Mouse (Mus musculus) ovary, postnatal 36 days (tissue): ENCODE measurements at regions not wholly inside any gene's neighbourhood (a gene's known extent, or its start where the extent isn't known, plus 50 kb on each side); places are given as distances from the start of the nearest gene placed in this dataset.

Experiments used
- DNase-seq: peaks from one replicate; pipeline ENCODE4 v3.0.0; 2022; ENCODE audit warnings: low spot score, mixed read lengths

DNA sequence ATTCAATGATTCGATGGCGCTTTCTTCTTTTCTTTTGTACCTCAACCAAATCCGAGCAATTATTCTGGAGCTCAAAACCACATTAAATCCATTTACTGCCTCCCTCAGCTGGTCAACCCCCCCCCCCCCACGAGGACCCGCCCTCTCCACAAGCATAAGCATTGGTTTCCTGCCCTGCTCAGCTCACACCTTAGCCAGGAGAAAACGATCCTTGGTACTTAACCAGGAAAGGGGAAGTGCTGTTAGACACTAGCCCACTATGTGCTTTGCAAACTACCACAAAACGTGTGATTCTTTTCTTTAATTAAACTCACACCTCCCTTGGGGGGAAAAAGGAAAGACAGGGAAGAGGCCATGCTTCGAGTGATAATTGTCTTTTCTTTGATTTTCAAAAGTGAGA, 169.8 kb downstream of the Arrdc4 start:
- no peak for DNase-seq

- no peak for DNase-seq
These were observed 177.7 kb downstream of the Arrdc4 start for GRCm38 (mm10) chr7:68571315-68571714.

GRCm38 (mm10) chr7:68568127-68568510, 180.9 kb downstream of the Arrdc4 start:
- DNase-seq = no peak

DNA sequence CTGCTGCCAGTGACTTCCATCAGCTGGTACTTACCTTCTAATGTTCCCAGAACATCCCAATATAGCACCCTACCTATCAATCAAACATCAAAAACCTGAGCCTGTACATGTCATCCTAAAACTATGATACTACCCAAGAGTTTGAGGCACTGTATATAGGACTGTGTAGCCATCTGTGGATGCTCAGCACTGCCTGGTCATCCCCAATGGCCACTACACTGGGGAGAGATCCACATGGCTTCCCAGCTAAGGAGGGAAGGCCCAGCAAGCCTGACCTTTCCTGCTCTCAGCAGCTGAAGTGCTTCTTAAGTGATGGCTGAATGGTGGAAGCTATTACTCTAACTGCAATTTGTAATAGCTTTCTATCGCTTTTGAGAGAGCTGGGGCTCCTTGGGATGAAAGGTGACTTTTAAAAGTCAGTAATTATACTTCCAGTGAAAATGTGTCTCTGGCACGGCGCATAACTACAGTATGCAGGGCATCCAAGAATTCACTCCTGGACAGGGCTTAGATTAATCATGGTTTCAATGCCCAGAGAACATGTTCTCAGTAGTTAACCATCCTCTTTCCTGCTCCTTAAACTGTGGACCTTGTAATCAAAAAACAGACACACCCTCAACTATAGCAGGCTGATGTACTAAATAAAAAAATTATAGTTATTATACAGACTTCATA, 181.5 kb downstream of the Arrdc4 start:
- DNase-seq = no peak

DNA sequence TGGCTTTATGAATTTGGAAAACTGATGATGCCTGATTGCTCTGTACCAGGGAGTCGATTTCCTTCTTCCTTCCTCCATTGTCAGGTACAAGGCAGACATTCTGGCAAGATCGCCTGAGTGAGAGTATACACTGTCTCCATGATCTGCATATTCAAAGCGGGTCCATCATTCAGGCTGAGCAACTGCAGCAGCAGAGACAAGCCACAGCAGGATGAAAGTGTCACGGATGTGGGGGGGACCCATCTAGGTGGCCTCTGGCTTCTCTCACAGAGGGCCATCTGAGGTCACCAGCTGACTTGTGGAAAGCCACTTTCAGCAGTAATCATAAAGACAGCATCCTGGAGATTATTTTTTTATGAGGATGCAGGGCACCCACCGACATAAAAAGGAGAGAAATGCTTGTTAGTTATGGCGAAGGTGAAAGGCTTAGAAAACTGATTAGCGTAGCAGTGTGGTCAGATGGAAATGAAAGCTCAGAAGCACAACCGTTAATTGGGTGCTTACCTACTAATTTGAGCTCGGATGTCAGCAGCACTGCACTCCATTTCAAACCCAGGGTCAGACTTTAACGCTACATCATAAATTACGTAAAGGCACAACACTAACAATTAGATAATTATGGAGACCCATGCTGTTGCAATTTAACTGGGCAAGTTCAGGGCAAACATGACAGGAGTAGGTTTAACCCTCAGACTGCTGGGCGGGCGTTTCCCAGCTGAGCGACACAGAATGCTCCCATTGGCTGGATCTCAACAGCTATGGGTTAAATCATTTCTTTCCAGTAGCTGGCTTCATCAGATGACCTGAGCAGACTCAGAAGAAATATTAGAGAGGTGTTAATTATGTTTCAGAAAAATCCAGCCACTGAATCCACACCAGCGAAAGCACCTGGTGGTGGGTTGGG, 189.3 kb downstream of the Arrdc4 start:
- DNase-seq = no peak

DNA sequence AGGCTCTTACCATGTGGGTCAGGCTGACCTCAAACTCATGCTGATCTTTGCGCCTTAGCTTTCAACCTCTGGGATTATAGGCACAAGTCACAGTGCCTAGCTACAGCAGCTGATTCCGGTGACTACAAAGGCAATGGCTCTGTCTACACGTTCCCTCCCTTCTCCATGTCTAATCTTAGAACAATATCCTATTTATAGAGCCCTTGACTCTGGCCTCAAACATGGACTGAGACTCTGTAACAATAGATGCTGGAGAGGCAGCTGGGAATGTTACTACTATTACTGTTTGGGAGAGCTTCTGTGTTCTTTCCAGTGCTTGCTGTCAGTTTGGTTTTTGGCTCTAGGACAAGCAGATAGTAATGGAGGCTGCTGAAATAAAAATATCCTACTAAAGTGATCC, 198.7 kb downstream of the Arrdc4 start:
- no peak for DNase-seq

DNA sequence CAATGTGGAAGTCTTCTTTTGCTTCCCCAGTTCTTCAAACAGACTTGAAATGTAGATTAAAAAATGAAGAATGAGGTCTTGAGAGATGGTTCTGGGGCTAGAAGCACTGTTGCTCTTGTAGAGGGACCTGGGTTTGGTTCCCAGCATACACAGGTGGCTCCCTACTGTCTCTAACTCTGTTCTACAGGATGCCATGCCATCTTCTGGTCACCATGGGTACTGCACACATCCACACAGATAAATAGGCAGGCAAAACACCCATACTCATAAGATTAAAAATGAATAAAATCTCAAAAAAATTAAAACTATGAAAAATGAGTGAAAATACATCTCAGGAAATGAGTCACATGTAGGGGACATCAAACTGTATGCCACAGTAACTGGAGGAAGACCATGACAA, 200.9 kb downstream of the Arrdc4 start:
- DNase-seq = no peak

DNA sequence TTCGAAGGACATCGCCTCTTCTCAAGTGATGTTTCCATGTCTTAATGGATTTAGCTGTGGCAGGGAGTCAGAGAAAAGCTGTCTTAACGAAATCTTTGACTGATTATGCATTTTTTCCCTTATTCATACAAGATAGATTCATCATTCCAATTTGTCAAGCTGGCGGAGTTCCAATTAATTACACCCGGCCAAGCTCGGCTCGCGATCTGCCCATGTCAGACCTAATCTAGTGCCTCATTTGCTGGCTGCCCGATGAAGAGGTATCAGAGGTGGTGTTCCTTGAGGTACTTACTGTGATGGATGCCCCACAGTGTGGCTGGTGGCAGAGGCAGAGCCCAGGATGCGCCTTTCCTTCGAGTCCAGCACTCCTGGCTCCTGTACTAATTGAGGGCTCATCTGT, 204.9 kb downstream of the Arrdc4 start:
- no peak for DNase-seq

GRCm38 (mm10) chr7:68509096-68509495, 235.5 kb downstream of the Fam169b start:
- DNase-seq = no peak

DNA sequence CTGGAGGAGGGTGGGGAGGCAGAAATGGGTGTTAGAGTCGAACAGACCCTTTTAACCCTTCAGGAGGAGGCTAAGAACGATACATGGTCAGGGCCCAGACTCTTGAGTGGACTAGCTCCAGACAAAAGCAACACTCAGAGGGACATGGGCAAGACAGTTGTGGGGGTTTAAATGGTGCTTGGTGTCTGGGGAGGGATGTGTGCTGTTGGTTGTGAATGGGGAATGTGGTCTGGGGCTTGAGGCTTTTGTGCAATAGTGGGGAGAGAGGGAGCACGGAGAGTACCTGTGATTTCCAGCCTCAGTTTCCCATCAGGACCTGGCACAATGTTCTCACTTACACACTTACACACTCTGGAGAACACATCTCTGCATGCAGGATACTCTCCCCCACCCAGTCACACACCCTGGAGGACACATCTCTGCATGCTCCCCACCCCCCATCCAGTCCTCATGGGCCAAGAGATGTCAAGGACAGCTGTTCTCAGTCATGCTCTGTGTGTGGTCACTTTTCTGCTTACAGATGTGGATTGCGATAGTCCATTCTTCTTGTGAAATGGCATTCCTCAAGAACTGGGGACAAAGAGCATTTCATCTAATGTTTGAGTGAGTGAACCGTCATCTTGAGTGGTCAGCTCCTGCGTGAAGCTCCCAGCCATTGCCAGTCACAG, 217.6 kb downstream of the Fam169b start:
- no peak for DNase-seq

DNA sequence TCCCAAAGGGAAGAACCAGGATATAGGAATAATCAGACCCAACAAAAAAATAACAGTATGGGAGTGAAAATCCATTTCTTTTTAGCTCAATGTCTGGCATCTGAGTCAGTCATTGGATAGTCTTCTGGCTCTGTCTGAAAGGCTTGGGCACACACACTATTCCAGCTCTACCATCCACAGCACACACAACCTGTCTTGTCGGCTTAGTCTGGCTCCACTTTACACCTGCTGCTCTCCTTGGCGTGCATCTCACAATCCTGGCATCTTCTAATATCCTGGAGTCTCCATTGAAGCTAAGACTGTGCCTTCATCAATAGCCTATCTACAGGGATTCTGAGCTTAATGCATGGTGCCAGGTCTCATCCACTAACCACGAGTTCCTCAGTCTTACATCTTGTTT, 213.0 kb downstream of the Fam169b start:
- DNase-seq = no peak

GRCm38 (mm10) chr7:68482553-68482952, 208.9 kb downstream of the Fam169b start:
- no peak for DNase-seq

DNA sequence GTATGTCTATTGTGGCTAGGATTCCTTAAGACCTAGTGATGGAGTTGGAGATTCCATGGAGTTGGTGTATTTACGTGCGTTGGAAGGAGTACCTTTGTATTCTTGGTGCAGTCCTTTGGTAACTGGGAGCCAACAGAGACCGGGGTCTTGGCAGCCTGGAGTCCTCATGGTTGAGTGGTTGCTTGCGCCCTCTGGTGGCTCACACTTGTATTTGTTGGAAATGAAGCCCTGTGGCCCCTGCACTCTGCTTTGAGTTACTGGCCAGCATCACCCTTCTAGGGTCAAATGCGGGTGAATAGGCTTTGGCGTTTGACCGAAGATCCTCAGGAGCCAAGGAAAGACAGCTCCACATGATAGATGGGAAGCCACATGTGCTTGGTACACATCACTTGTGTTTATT, 207.1 kb downstream of the Fam169b start:
- peak; percentile 53 for DNase-seq

DNA sequence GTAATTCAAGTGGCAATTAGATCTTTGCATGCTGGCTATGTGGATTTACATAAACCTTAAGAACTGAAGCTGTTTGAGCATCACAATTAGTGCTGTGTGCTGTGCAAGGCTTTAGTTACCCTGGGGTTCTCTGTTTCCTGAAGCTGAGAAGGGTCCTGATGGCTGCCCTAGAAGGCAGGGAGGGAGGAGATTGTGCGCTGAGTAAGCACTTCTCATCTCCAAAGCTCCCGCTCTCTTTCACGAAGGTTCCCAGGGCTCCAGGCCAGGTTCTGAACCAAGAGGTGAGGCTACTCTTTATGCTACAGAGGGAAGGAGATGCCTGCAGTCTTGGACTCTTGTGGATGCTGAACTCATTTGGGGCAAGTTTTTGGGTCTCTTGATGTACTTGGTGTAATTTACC, 206.7 kb downstream of the Fam169b start:
- no peak for DNase-seq

DNA sequence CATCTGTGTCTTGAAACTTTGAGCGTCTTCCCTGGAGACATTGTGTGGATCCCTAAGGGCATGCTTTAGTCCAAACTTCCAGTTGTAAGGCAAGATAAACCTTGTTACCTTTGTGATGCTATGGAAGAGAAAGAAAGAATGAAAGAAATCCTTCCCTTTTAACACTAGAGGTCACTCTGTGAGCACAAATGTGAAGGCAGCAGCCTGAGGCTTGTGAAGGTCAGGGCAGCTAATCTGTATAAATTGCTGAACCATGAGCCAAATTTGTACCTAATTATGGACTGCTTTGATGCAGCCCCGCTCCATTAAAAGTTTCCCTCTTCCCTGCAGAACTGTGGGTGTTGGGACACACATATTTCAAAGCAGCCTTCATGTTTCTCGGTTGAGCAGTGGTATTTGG, 204.4 kb downstream of the Fam169b start:
- DNase-seq = no peak

- DNase-seq = no peak
These were observed 199.2 kb downstream of the Fam169b start for GRCm38 (mm10) chr7:68472800-68473199.

DNA sequence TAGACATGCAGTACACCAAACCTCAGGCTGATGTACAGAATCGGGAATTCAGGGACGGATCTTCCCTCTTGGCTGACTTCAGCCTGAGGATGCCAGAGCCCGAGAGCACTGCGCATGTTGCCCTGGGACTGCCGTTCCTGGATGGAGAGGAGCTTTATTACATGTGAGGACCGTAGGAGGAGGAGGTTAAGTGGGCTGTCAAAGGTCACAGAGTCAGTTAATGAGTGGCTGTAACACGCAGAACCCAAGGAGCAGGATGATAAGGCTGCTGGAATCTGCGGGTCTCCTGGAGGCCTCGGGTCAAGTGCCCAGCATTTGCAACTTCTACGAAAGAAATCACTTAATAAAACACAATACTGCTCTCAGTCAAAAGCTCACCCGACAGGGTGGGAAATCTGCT, 197.3 kb downstream of the Fam169b start:
- DNase-seq = no peak

DNA sequence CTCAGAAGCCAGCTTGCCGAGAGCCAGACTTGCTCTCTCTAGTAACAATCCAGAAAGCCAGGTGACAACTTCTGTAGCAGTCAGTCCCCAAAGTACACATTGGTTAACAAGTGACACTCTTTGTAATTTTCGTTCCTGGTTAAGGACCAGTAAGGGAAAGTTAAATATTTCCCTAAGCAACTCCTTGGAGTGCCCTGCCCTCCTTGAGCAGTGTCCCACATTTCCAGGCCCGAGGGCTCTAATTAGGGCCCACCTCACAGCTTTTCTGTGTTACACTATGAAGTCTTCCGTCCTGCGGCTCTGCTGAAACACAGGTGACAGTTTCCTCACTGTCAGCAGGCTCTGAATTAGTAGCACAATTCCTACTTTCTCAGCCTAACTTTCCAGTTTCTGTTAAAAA, 194.9 kb downstream of the Fam169b start:
- DNase-seq = no peak

GRCm38 (mm10) chr7:68457842-68458241, 184.2 kb downstream of the Fam169b start:
- DNase-seq = no peak

- DNase-seq = no peak
These were observed 181.8 kb downstream of the Fam169b start for GRCm38 (mm10) chr7:68455451-68455850.

DNA sequence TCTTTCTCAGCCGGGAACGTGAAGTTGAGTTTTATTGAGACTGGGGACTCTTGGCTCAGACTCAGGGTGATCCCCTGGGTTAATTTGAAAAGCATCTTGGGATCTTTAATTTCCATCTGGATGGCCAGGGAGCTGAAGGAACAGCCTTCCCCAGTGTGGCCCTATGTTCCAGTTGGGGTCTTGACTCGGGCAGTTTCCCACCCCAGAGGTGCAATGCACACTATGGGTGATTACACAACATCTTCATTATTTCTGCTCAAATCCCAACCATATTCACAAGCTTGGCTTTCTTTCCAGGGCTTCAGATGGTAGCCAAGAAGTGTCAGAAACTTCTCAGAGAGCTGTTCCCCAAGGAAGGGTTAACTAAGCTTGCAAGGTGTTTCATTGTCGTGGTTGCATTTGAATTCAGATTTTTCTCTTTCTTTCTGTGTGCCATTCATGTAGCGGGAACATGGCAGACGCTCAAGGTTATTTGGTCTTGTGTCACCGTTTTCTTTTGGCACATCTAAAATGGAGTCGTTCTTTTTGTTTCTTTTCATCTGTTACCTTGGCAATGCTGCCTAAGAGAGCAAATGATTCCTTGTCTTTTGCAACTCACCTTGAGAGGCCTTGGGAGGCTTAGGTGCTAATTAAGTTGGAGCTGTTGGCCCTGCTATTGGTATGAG, 179.5 kb downstream of the Fam169b start:
- DNase-seq = no peak

GRCm38 (mm10) chr7:68444426-68445095, 170.9 kb downstream of the Fam169b start:
- DNase-seq = no peak
